Mouse (Mus musculus) heart, postnatal 0 days (tissue): ENCODE results near the gene Cabin1.

Experiments
- CTCF ChIP-seq: IDR thresholded peaks from 2 replicates; pipeline ENCODE4 v1.5.1; 2016; ENCODE audit warnings: antibody characterized with exemption, control low read depth, low read depth
- EP300 ChIP-seq: IDR thresholded peaks from 2 replicates; pipeline ENCODE4 v1.6.1; 2016; ENCODE audit warnings: antibody characterized with exemption, low read depth

DNA sequence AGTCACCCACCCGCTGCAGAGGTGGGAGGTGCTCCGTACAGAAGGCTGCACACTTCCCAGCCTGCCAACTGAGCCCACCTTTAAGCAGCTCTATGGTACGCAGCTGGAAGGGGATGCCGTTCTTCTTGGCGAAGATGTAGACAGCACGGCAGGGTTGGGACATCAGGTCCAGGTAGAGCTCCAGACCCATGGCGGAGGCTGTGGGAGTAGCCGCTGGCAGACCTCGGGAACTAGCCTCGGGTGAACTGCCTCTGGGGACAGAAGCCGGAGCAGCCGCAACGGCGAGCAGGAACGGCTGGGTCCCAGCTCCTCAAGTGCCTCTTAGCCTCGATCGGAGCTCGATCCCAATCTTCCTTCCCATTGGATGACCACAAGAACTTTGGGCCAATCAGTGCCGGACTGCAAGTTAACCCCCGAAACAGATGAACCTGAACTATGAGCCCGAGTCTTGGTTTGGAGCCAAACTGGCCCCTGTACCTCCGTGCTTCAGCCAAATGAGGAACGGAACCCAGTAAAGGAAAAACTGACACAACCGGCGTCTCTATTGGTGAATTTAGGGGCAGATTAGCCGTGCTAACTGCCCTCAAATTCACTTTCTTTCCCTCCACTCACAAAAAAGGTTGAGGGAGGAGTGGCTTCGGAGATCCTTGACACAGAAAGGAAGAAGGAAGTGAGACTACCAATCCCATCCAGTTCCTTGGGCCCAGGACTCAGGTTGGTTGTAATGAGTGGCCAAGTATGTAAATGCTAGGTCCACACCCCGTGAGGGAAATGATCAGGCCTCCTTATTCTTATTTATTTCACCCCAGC lies 16.8 kb upstream of the Cabin1 start, which contains the start of the genes Gm20441 and Gstt3:
- no peak for TF ChIP-seq EP300
- TF ChIP-seq CTCF = no peak
